Mouse (Mus musculus) heart, adult 2 months (tissue): ENCODE data around the gene Tfdp2. TPM values are rescaled to one million over a fixed set of nuclear protein-coding genes. Genes with fewer than 3 reads are reported as not detected.

Source experiments
- DNase-seq, 2 experiments: peaks; one replicate each; pipeline ENCODE4 v3.0.0; 2021
- H3K27ac ChIP-seq: fragments of 200-600 bp; 2 replicates; pipeline ENCODE4 v1.8.1; 2022
- H3K27me3 ChIP-seq: fragments of 200-500 bp; 2 replicates; pipeline ENCODE4 v1.6.1; 2012; ENCODE audit warnings: mild to moderate bottlenecking, low read length, inconsistent platforms, mixed read lengths; ENCODE audit not compliant: control insufficient read depth, insufficient read depth
- H3K36me3 ChIP-seq: fragments of 200-500 bp; 2 replicates; pipeline ENCODE4 v1.6.1; 2012; ENCODE audit warnings: low read length, inconsistent platforms; ENCODE audit not compliant: control insufficient read depth, insufficient read depth
- H3K4me1 ChIP-seq: fragments of 200-500 bp; 2 replicates; pipeline ENCODE4 v1.6.1; 2011; ENCODE audit warnings: low read length; ENCODE audit not compliant: control insufficient read depth, insufficient read depth
- H3K4me3 ChIP-seq: fragments of 200-600 bp; 2 replicates; pipeline ENCODE4 v1.8.1; 2022
- H3K79me2 ChIP-seq: fragments of 200-500 bp; replicated peaks from 2 replicates; pipeline ENCODE4 v1.6.1; 2012; ENCODE audit warnings: mild to moderate bottlenecking, inconsistent platforms, low read length, moderate library complexity, mixed read lengths; ENCODE audit not compliant: control insufficient read depth, insufficient read depth
- H3K9ac ChIP-seq: fragments of 200-500 bp; 2 replicates; pipeline ENCODE4 v1.6.1; 2012; ENCODE audit warnings: low read depth, mild to moderate bottlenecking, control low read depth, inconsistent platforms, low read length, mixed read lengths
- CTCF ChIP-seq: fragments of 200-600 bp; IDR thresholded peaks from 2 replicates; pipeline ENCODE4 v1.8.1; 2022; ENCODE audit warnings: antibody characterized with exemption, mild to moderate bottlenecking, moderate library complexity
- EP300 ChIP-seq: fragments of 200-500 bp; IDR thresholded peaks from 2 replicates; pipeline ENCODE4 v1.6.1; 2011; ENCODE audit warnings: low read depth, low read length, control low read depth; ENCODE audit not compliant: insufficient read depth
- POLR2A ChIP-seq: fragments of 200-500 bp; IDR thresholded peaks from 2 replicates; pipeline ENCODE4 v1.6.1; 2011; ENCODE audit warnings: mild to moderate bottlenecking, low read depth, low read length, control low read depth; ENCODE audit not compliant: insufficient read depth
- WGBS: fragments of 180-500 bp; shearing (Covaris S2); methylation state at CpG from one replicate; pipeline ENCODE4 v1.1.7; 2018; 5-methylcytosine and 5-hydroxymethylcytosine counted together
- intact Hi-C: fragments of 180-260 bp; cut with DNase I; formaldehyde crosslinking; loops from one replicate; pipeline ENCODE4 v1.15.1; 2025
- polyA plus RNA-seq: library from polyadenylated mRNA; depleted of rRNA; stranded (reverse); fragments of >200 nt; gene quantifications from 2 replicates; pipeline ENCODE4 v1.2.3, GENCODE M21; 2012
- total RNA-seq, 2 experiments: library from RNA; stranded (reverse); gene quantifications; 2 replicates each; pipeline ENCODE4 v1.2.3; 2021

The Tfdp2 gene
- total and polyA plus RNA-seq, 3 experiments = 18.5 to 131 (median 83.4) TPM

DNA sequence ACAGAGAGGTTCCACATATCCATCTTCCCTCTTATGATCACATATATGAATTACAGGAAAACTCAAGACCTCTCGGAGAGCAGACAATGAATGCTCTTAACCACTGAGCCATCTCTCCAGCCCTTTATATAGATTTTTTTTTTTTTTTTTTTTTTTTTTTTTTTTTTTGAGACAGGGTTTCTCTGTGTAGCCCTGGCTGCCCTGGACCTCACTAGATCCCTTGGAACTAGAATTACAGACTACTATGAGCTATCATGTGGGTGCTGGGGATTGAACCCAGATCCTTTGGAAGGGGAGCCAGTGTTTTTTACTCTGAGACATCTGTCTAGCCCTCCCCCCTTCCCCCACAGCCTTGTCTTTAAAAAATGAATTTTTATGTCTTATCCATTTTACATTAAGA, 21.2 kb downstream of the Tfdp2 start:
- Histone ChIP-seq H3K4me3 (no peak overlapping the region), H3K9ac (no peak overlapping the region), H3K36me3 (no peaks in the 10 kb centered on the region), H3K79me2 (no peaks in the 10 kb centered on the region; the same call in 1 of the 2 replicates), H3K4me1 (no peaks in the 10 kb centered on the region), H3K27ac (no peak overlapping the region), H3K27me3 (no peaks in the 10 kb centered on the region)
- DNase-seq = no peak
- WGBS = 100% methylated on average over 1 of the region's 1 CpGs
- TF ChIP-seq CTCF (no peak), POLR2A (no peak), EP300 (no peak)
- intact Hi-C loops = no loop called here

DNA sequence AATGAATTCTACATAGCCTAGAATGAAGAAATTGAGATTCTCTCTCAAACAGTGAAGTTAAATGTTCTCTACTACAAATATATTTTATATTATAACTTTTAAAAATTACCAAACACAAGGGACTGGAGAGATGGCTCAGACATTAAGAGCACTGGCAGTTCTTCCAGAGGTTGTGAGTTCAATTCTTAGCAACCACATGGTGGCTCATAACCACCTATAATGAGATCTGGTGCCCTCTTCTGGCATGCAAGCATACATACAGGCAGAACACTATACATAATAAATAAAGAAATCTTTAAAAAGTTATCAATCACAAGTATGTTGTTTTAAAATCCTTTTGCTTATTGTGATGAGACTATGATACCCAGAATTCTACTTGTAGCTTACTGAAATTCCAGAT, 21.7 kb downstream of the Tfdp2 start:
- Histone ChIP-seq H3K27ac (no peak overlapping the region), H3K9ac (no peak overlapping the region), H3K79me2 (no peaks in the 10 kb centered on the region; the same call in 1 of the 2 replicates), H3K4me3 (no peak overlapping the region), H3K27me3 (no peaks in the 10 kb centered on the region), H3K4me1 (no peaks in the 10 kb centered on the region), H3K36me3 (no peaks in the 10 kb centered on the region)
- intact Hi-C loops = no loop called here
- DNase-seq = no peak
- TF ChIP-seq POLR2A = no peak
- TF ChIP-seq CTCF = peak; percentile 55

DNA sequence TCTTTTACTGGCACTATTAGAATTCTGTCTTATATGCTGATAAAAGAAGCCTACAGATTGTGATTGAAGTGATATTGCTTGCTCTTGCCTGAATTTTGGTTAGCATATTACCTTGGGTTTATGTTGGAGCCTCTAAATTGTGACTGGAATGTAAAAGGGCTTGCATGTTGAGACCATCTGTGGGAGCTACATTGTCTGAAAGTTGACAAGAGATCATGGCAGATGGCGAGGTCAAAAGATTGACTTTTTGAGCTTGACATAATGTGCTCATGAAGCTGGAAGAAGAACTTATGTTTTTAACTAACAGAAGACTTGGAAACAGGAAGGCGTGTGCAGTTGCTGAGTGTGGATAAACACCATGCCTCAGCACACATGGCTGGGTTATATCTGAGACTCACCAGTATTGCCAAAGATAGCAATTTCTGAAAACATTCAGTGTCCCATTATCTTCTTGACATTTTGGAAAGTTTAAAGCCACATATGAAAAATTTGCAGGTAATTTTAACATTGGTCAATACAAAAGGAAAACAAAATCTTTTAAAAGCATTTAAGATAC, 23.1 kb downstream of the Tfdp2 start:
- no peak for TF ChIP-seq POLR2A
- TF ChIP-seq CTCF = no peak
- no peak for TF ChIP-seq EP300
- H3K4me1 ChIP-seq = no peaks in the 10 kb centered on the region
- 73% methylated on average over 2 of the region's 2 CpGs for WGBS

DNA sequence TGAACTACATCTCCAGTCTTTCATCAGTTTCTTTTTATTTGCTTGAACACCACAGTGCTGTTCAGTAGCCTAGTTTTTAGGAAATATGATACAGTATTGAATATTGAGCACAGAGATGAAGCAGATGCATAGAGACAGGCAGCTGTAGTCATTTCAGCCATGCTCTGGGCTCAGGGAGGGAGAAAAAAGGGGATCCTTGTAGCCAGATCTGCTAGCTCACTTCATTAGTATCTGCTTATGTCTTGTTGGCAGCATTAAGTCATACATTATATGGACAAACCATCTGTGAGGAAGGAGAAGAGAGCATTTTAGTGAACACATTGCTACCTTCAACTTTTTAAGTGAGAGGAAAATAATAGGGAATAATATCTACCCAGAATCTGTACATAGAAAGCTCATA, 24.3 kb downstream of the Tfdp2 start:
- Histone ChIP-seq H3K79me2 (no peaks in the 10 kb centered on the region; the same call in 1 of the 2 replicates), H3K36me3 (peaks cover 5% of the 10 kb centered on the region), H3K4me3 (no peak overlapping the region), H3K27me3 (no peaks in the 10 kb centered on the region), H3K27ac (no peak overlapping the region), H3K9ac (no peak overlapping the region), H3K4me1 (no peaks in the 10 kb centered on the region)
- intact Hi-C loops = no loop called here
- no peak for DNase-seq
- TF ChIP-seq CTCF = no peak
- TF ChIP-seq EP300 = no peak
- TF ChIP-seq POLR2A = no peak

More for the DNA sequence above, 23.1 kb downstream of the Tfdp2 start:
- H3K4me3 ChIP-seq = no peak overlapping the region
- no peak for DNase-seq
- H3K36me3 ChIP-seq = peaks cover 2% of the 10 kb centered on the region
- no peak overlapping the region for H3K27ac ChIP-seq
- intact Hi-C loops = no loop called here
- no peak overlapping the region for H3K9ac ChIP-seq
- H3K79me2 ChIP-seq = no peaks in the 10 kb centered on the region; the same call in 1 of the 2 replicates
- no peaks in the 10 kb centered on the region for H3K27me3 ChIP-seq

DNA sequence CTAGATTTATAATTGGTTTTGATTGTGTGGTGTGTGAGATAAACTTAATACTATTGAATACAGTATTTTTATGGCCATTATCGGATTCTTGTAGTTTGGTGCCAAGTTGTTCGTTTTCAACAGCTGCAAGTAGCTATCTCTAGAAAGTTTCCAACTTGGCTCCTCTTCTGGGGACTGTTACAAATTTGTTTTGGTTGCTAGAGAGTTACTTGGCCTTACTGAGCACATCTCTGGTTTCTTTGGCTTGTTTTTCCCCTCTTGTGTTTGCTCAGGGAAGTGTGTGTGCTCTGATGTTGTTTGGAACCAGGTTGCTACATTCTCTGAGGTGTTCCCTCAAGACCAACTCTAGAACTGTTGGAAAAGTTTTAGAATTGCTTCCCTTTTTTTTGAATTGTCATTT, 27.2 kb downstream of the Tfdp2 start:
- Histone ChIP-seq H3K27ac (no peak overlapping the region), H3K79me2 (no peaks in the 10 kb centered on the region), H3K4me1 (no peaks in the 10 kb centered on the region), H3K4me3 (no peak overlapping the region), H3K27me3 (no peaks in the 10 kb centered on the region), H3K36me3 (peaks cover 5% of the 10 kb centered on the region), H3K9ac (no peak overlapping the region)
- DNase-seq = no peak
- WGBS = 26% methylated on average over 2 of the region's 2 CpGs
- TF ChIP-seq POLR2A (no peak), CTCF (no peak), EP300 (no peak)
- intact Hi-C loops = no loop called here

DNA sequence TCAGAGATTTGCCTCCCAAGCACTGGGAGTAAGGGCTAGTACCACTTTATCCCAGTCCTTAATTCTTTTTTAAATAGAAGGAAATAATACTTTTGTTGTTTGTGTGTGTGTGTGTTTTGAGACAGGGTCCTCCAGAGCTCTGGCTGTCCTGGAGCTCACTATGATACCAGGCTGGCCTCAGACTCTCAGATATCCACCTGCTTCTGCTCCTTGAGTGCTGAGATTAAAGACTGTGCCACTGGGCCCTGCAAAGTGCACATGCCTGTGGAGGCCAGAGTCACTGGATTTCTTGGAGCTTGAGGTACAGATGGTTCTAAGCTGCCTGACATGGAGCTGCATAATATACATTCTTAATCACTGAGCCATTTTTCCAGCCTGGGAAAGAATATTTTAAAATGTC, 32.2 kb downstream of the Tfdp2 start:
- Histone ChIP-seq H3K4me3 (no peak overlapping the region), H3K36me3 (peaks cover 5% of the 10 kb centered on the region), H3K4me1 (no peaks in the 10 kb centered on the region), H3K9ac (no peak overlapping the region), H3K79me2 (peaks cover 2% of the 10 kb centered on the region; the same call in 1 of the 2 replicates), H3K27ac (no peak overlapping the region), H3K27me3 (no peaks in the 10 kb centered on the region)
- no peak for TF ChIP-seq EP300
- no peak for TF ChIP-seq CTCF
- no peak for TF ChIP-seq POLR2A
- intact Hi-C loops = no loop called here
- DNase-seq = no peak
